Mouse (Mus musculus) liver, adult (tissue): ENCODE data around the gene Cdkl4.

ENCODE experiments used
- GATA4 ChIP-seq: IDR thresholded peaks from 2 replicates; pipeline ENCODE4 v1.6.1; 2014; ENCODE audit warnings: mild to moderate bottlenecking, low read length; ENCODE audit not compliant: insufficient replicate concordance

Cdkl4 gene

DNA sequence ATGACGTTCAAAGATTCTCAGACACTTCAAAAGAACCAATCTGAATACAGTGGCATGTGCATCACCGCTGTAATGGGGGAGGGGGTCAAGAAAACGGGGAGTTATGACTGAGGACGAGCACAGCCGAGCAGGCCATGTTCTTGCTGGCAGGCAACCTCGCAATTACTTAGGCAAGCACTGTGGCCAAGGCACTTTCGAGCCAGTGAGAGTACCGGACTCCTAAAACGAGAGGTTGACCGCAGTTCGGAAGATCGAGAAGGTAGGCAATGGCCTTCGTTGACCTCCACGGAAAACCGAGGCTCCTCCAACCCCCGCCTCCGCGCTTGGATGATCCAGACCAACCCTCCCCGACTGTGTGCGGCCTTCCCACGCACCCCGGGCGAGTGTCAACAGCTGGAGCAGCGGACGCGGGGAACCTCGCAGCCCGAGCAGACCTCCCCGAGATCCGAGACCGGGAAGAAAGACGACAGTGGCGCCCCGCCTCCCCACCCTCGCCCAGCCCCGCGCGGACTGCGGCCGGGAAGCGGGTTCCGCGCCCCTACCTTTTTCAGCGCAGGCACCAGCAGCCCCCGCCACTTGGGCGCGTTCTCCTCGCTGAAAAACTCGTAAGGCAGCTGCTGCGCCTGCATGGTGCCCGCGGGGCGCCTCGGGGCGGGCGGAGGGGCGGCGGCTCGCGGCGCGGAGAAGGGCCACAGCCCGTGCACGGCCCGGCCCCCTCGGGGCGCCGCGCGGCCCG, 98.2 kb downstream of the Cdkl4 start:
- no peak for TF ChIP-seq GATA4

DNA sequence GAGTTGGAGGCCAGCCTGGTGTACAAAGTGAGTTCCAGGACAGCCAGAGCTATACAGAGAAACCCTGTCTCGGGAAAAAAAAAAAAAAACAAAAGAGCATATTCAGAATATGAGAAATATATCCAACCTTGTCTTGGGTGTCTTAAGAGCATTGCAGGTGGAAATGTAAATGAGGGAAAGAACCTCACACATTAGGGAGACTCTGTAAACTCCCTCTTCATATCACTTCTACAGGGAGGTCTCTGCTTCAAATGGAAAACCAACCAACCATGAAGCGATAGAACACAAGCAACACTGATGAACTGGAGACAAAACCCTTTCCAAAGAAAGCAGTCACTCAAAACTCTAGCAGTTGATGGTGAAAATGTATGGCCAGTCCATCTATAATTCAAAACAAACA, 99.9 kb downstream of the Cdkl4 start:
- no peak for TF ChIP-seq GATA4

DNA sequence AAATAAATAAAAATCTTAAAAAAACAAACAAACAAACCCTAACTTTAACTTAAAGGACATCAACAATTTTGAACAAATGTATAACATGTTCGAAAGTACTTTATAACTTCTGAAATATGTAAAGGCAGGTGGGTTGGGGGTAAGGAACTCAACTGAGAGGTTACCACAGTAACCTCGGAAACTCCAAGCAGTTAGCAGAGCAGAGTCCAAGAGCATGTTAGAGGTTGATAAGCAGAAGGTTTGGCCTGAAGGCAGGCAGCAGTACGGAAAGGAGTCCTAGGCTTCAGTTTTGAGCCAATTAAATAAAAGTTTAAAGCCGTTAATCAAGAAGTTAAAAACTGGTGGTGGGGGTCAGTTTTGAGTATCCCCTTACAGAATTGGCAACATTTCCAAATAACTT, 101.1 kb downstream of the Cdkl4 start:
- TF ChIP-seq GATA4 = no peak
